Mouse (Mus musculus) C2C12 (cell line): Measurements from ENCODE around the gene Slc25a53.

Experiments used
- CTCF ChIP-seq: IDR thresholded peaks from one replicate; pipeline ENCODE4 v1.5.1; 2011; ENCODE audit not compliant: control insufficient read depth, insufficient read depth, insufficient read length
- MAX ChIP-seq: IDR thresholded peaks from one replicate; pipeline ENCODE4 v1.6.1; 2011; ENCODE audit warnings: mild to moderate bottlenecking, control low read depth
- USF1 ChIP-seq: IDR thresholded peaks from one replicate; pipeline ENCODE4 v1.6.1; 2011; ENCODE audit warnings: low read depth, mild to moderate bottlenecking, control low read depth, moderate library complexity

DNA sequence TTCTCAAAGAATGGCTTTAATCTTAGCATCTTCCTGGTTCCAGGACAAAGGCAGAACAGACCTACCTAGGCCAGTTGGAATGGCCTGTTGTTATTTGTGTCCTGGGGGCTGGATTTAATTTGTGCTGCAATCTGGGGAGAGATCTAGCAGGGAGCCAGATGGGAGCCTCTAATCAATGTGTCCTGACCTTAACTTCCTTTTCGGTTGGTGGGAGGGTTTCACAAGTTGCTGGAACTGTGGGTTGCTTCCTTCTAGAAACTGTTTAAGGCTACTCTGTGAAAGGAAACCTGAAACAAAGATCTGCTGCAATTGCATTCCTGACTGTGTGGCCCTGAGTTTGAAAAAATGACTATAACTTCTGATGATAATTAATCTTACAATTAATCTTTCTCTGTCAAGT lies 20.4 kb downstream of the Slc25a53 start:
- TF ChIP-seq CTCF (no peak), USF1 (no peak), MAX (no peak)
